Comparison of ENCODE assay signal across 11 mouse cellular contexts in genomic region chr17:83849717-83850116, GRCm38 (mm10). TPM values are rescaled to one million over a fixed set of nuclear protein-coding genes. Genes with fewer than 3 reads are reported as not detected.
DNase-seq lines count a peak whose midpoint lies in the region; ATAC-seq lines count a peak whose summit lies in the region.
"Had no signal": no experiment of that assay in that cellular context is flagged by ENCODE, and none has a peak within 500 bp of the region (broad histone marks: within the 10 kb centered on the region; RNA-seq: fewer than 3 reads in every experiment).

No protein-coding gene starts in this region.

- DNase-seq in midbrain, embryonic 11.5 days (ENCODE audit: low spot score, missing footprints): no peak
- no peak for DNase-seq in midbrain, embryonic 10.5 days (ENCODE audit: low spot score)
- DNase-seq in adrenal gland, adult 18-20 months (ENCODE audit: low spot score in 2 of 2): no peak
- DNase-seq in thymus, postnatal 0 days (ENCODE audit: low spot score): no peak

- H3K4me1 ChIP-seq in forebrain, embryonic 15.5 days: peaks cover 6% of the 10 kb centered on the region; the same call in 1 of the 2 replicates
- peaks cover 12% of the 10 kb centered on the region for H3K4me1 ChIP-seq in forebrain, embryonic 13.5 days
- H3K4me1 ChIP-seq in midbrain, embryonic 11.5 days (ENCODE audit: control insufficient read depth, insufficient read depth, low read length): peaks cover 5% of the 10 kb centered on the region
- H3K4me1 ChIP-seq in midbrain, embryonic 10.5 days: peaks cover 26% of the 10 kb centered on the region
- H3K4me1 ChIP-seq in midbrain, embryonic 12.5 days: peaks cover 11% of the 10 kb centered on the region
- peaks cover 8% of the 10 kb centered on the region for H3K4me1 ChIP-seq in neural tube, embryonic 15.5 days

- H3K27ac ChIP-seq in forebrain, embryonic 15.5 days (replicated peaks): no peak overlapping the region
- no peak overlapping the region for H3K27ac ChIP-seq in forebrain, embryonic 13.5 days
- no peak overlapping the region for H3K27ac ChIP-seq in midbrain, embryonic 11.5 days (ENCODE audit: low read depth, low read length)
- no peak overlapping the region for H3K27ac ChIP-seq in midbrain, embryonic 10.5 days (replicated peaks)
- peak overlapping the region; percentile 39; the same call in 1 of the 2 replicates for H3K27ac ChIP-seq in midbrain, embryonic 12.5 days (replicated peaks)
- H3K27ac ChIP-seq in neural tube, embryonic 15.5 days (replicated peaks): no peak overlapping the region
- H3K27ac ChIP-seq: liver, embryonic 15.5 days had no signal

- H3K27me3 ChIP-seq in forebrain, embryonic 15.5 days: no peaks in the 10 kb centered on the region
- no peaks in the 10 kb centered on the region for H3K27me3 ChIP-seq in forebrain, embryonic 13.5 days
- H3K27me3 ChIP-seq in midbrain, embryonic 11.5 days (ENCODE audit: control insufficient read depth, insufficient read depth, low read length): no peaks in the 10 kb centered on the region
- H3K27me3 ChIP-seq in midbrain, embryonic 10.5 days (ENCODE audit: low read depth, poor library complexity, severe bottlenecking): no peaks in the 10 kb centered on the region; the same call in 1 of the 2 replicates
- no peaks in the 10 kb centered on the region; the same call in 1 of the 2 replicates for H3K27me3 ChIP-seq in midbrain, embryonic 12.5 days
- H3K27me3 ChIP-seq in neural tube, embryonic 15.5 days (replicated peaks): no peaks in the 10 kb centered on the region; the same call in 1 of the 2 replicates
- H3K27me3 ChIP-seq: liver, embryonic 15.5 days; Patski had no signal

- 87% methylated on average over 5 of the region's 5 CpGs for WGBS in forebrain, embryonic 15.5 days
- 69% methylated on average over 5 of the region's 5 CpGs for WGBS in forebrain, embryonic 13.5 days
- 85% methylated on average over 5 of the region's 5 CpGs for WGBS in midbrain, embryonic 11.5 days
- 86% methylated on average over 5 of the region's 5 CpGs for WGBS in midbrain, embryonic 10.5 days
- WGBS in midbrain, embryonic 12.5 days: 73% methylated on average over 5 of the region's 5 CpGs
- WGBS in neural tube, embryonic 15.5 days: 75% methylated on average over 5 of the region's 5 CpGs

- no peaks in the 10 kb centered on the region for H3K9me3 ChIP-seq in forebrain, embryonic 15.5 days
- no peaks in the 10 kb centered on the region for H3K9me3 ChIP-seq in forebrain, embryonic 13.5 days (replicated peaks)
- H3K9me3 ChIP-seq in midbrain, embryonic 11.5 days (ENCODE audit: control insufficient read depth, low read length): no peaks in the 10 kb centered on the region
- H3K9me3 ChIP-seq in midbrain, embryonic 10.5 days (replicated peaks): no peaks in the 10 kb centered on the region
- no peaks in the 10 kb centered on the region for H3K9me3 ChIP-seq in midbrain, embryonic 12.5 days
- H3K9me3 ChIP-seq in neural tube, embryonic 15.5 days (replicated peaks): no peaks in the 10 kb centered on the region
- H3K9me3 ChIP-seq: liver, embryonic 15.5 days; megakaryocyte, embryonic 14.5 days had no signal

- no peak overlapping the region for H3K9ac ChIP-seq in forebrain, embryonic 15.5 days (replicated peaks)
- no peak overlapping the region for H3K9ac ChIP-seq in forebrain, embryonic 13.5 days
- H3K9ac ChIP-seq in midbrain, embryonic 11.5 days (ENCODE audit: low read length): no peak overlapping the region
- no peak overlapping the region for H3K9ac ChIP-seq in midbrain, embryonic 12.5 days (replicated peaks)
- H3K9ac ChIP-seq in neural tube, embryonic 15.5 days (replicated peaks): no peak overlapping the region
- H3K9ac ChIP-seq: liver, embryonic 15.5 days had no signal

- H3K4me3 ChIP-seq in forebrain, embryonic 15.5 days: no peak overlapping the region
- H3K4me3 ChIP-seq in forebrain, embryonic 13.5 days: no peak overlapping the region
- no peak overlapping the region for H3K4me3 ChIP-seq in midbrain, embryonic 11.5 days (ENCODE audit: low read depth, low read length)
- H3K4me3 ChIP-seq in midbrain, embryonic 10.5 days: no peak overlapping the region
- no peak overlapping the region for H3K4me3 ChIP-seq in midbrain, embryonic 12.5 days
- H3K4me3 ChIP-seq in neural tube, embryonic 15.5 days (replicated peaks): no peak overlapping the region
- H3K4me3 ChIP-seq: liver, embryonic 15.5 days had no signal

- no peaks in the 10 kb centered on the region for H3K36me3 ChIP-seq in forebrain, embryonic 15.5 days
- H3K36me3 ChIP-seq in forebrain, embryonic 13.5 days (ENCODE audit: poor library complexity, severe bottlenecking): no peaks in the 10 kb centered on the region
- no peaks in the 10 kb centered on the region for H3K36me3 ChIP-seq in midbrain, embryonic 11.5 days (ENCODE audit: control insufficient read depth, insufficient read depth, low read length)
- H3K36me3 ChIP-seq in midbrain, embryonic 10.5 days: no peaks in the 10 kb centered on the region
- H3K36me3 ChIP-seq in midbrain, embryonic 12.5 days: no peaks in the 10 kb centered on the region
- no peaks in the 10 kb centered on the region for H3K36me3 ChIP-seq in neural tube, embryonic 15.5 days
- H3K36me3 ChIP-seq: liver, embryonic 15.5 days had no signal

- ATAC-seq in forebrain, embryonic 15.5 days (replicated peaks): peak; percentile 38; the same call in 1 of the 2 replicates
- no peak for ATAC-seq in forebrain, embryonic 13.5 days
- peak; percentile 33; the same call in 1 of the 2 replicates for ATAC-seq in midbrain, embryonic 11.5 days (ENCODE audit: low FRiP score)
- ATAC-seq in midbrain, embryonic 12.5 days (ENCODE audit: low FRiP score, low read depth): no peak
- ATAC-seq in neural tube, embryonic 15.5 days (ENCODE audit: low FRiP score): 0 out of 2 replicates have a peak, but pooled peaks have one; percentile 51

- no peak overlapping the region for H3K4me2 ChIP-seq in forebrain, embryonic 15.5 days (replicated peaks)
- no peak overlapping the region for H3K4me2 ChIP-seq in forebrain, embryonic 13.5 days
- H3K4me2 ChIP-seq in midbrain, embryonic 11.5 days: no peak overlapping the region
- H3K4me2 ChIP-seq in midbrain, embryonic 12.5 days (replicated peaks): no peak overlapping the region
- H3K4me2 ChIP-seq in neural tube, embryonic 15.5 days: no peak overlapping the region
- H3K4me2 ChIP-seq: liver, embryonic 15.5 days had no signal

RNA-seq across cellular contexts. Expression of gene Haao, which starts 2.0 kb away (rescaled TPM):
- 0.13 TPM in 1 of 2 replicates, not detected in the other for polyA plus RNA-seq in forebrain, embryonic 15.5 days (2015; fragmentation: Nextera tagmentation; extraction: Ambion mirVana)
- polyA plus RNA-seq in forebrain, embryonic 13.5 days (2015; fragmentation: Nextera tagmentation; extraction: Ambion mirVana): 0.24 TPM in 1 of 2 replicates, not detected in the other
- 0.22 TPM in 1 of 2 replicates, not detected in the other for polyA plus RNA-seq in midbrain, embryonic 11.5 days (2014; fragmentation: Nextera tagmentation; extraction: Ambion mirVana)
- polyA plus RNA-seq in midbrain, embryonic 10.5 days (2016; fragmentation: Nextera tagmentation; extraction: Ambion mirVana): 0.11 and 0.27 TPM in 2 replicates
- polyA plus RNA-seq in midbrain, embryonic 12.5 days (2016; fragmentation: Nextera tagmentation; extraction: Ambion mirVana): 0.26 TPM in 1 of 2 replicates, not detected in the other
- polyA plus RNA-seq in neural tube, embryonic 15.5 days (2015; fragmentation: Nextera tagmentation; extraction: Ambion mirVana): 0.22 and 3.6 TPM in 2 replicates
- total RNA-seq in adrenal gland, adult 18-20 months (2021): 1 to 10 TPM in 1 of 2 experiments, under 1 TPM in 1; 0.56 to 1.6 TPM
- 5.6 and 5.9 TPM in 2 replicates for polyA plus RNA-seq in thymus, postnatal 0 days (2015; fragmentation: Nextera tagmentation; extraction: Ambion mirVana)
- polyA plus RNA-seq: Patski had no signal

Comparison
In these comparisons a context has a peak if more than half of its experiments do, and no peak if none do; other contexts are left out.
1. ATAC-seq: peak in forebrain, embryonic 15.5 days (single experiment), midbrain, embryonic 11.5 days (single experiment) and neural tube, embryonic 15.5 days (single experiment); none in forebrain, embryonic 13.5 days (single experiment) and midbrain, embryonic 12.5 days (single experiment).